Mouse (Mus musculus) erythroblast, embryonic 14.5 days (primary cell): Measurements from ENCODE around the gene Atl2.

Experiments
- GATA1 ChIP-seq: IDR thresholded peaks from 2 replicates; pipeline ENCODE4 v1.6.1; 2012; ENCODE audit warnings: low read length, inconsistent platforms, mixed read lengths
- TAL1 ChIP-seq: IDR thresholded peaks from 3 replicates; pipeline ENCODE4 v1.6.1; 2012; ENCODE audit warnings: low read length, inconsistent platforms, mixed read lengths

- no peak for TF ChIP-seq TAL1
- TF ChIP-seq GATA1 = no peak
Measured at GRCm38 (mm10) chr17:79825241-79826030, 70.5 kb downstream of the Atl2 start.
